Comparison of ENCODE assay signal across 20 mouse cellular contexts in the genomic region with DNA sequence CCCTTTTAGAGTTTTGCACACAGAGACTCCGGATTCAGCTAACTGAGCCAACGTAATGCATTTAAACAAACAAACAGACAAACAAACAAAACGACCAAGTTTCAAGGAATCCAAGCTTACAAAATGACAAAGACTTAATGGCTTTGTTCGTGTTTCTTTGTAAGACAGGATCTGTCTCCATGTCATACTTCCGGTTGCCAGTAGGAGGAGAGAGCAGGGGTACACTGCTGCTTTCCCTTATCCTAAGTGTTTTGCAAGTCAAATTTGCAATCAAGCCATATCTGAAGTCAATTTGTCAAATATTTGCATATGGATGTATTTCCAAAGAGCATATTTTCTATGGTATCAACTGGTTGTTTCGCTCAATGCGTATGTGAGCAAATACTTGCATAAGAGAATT. TPM values are rescaled to one million over a fixed set of nuclear protein-coding genes. Genes with fewer than 3 reads are reported as not detected.
DNase-seq lines count a peak whose midpoint lies in the region; ATAC-seq and TF ChIP-seq lines count a peak whose summit lies in the region.
"Had no signal": no experiment of that assay in that cellular context is flagged by ENCODE, and none has a peak within 500 bp of the region (broad histone marks: within the 10 kb centered on the region; RNA-seq: fewer than 3 reads in every experiment).

No protein-coding gene starts in this region.

- no peaks in the 10 kb centered on the region for H3K9me3 ChIP-seq in intestine, postnatal 0 days (ENCODE audit: control insufficient read depth)
- H3K9me3 ChIP-seq in intestine, embryonic 15.5 days, result no peaks in the 10 kb centered on the region
- H3K9me3 ChIP-seq: heart, embryonic 12.5 days; neural tube, embryonic 13.5 days had no signal

- H3K4me1 ChIP-seq in intestine, postnatal 0 days (replicated peaks; ENCODE audit: control insufficient read depth, insufficient read depth, low read length), result no peaks in the 10 kb centered on the region
- no peaks in the 10 kb centered on the region for H3K4me1 ChIP-seq in intestine, embryonic 15.5 days (replicated peaks)
- H3K4me1 ChIP-seq: neural tube, embryonic 13.5 days had no signal

- peak; percentile 63 for TF ChIP-seq CTCF in intestine, postnatal 0 days (IDR thresholded peaks at IDR 0.05; ENCODE audit: low read depth)
- TF ChIP-seq CTCF in Patski (IDR thresholded peaks at IDR 0.05), result peak; percentile 43

- no peaks in the 10 kb centered on the region for H3K36me3 ChIP-seq in intestine, postnatal 0 days (ENCODE audit: control insufficient read depth, insufficient read depth)
- no peaks in the 10 kb centered on the region for H3K36me3 ChIP-seq in intestine, embryonic 15.5 days
- H3K36me3 ChIP-seq: G1E; neural tube, embryonic 13.5 days had no signal

- CTCF ChIA-PET in Patski (lab: Charles Lee), result interaction anchor here (1.2 kb wide), 1 partner anchor 13 kb away, joined by 3 read pairs; no protein-coding TSS in a partner anchor

- ATAC-seq in intestine, postnatal 0 days, result no peak
- no peak for ATAC-seq in intestine, embryonic 15.5 days
- no peak for ATAC-seq in Patski
- ATAC-seq: intestine, embryonic 16.5 days had no signal

- H3K27me3 ChIP-seq in intestine, postnatal 0 days (replicated peaks; ENCODE audit: control insufficient read depth, insufficient read depth, low read length), result no peaks in the 10 kb centered on the region
- H3K27me3 ChIP-seq in intestine, embryonic 15.5 days (replicated peaks), result no peaks in the 10 kb centered on the region
- H3K27me3 ChIP-seq in Patski, result no peaks in the 10 kb centered on the region
- H3K27me3 ChIP-seq: heart, embryonic 12.5 days; neural tube, embryonic 13.5 days had no signal

- in situ Hi-C loops in Patski (cut with MboI; ENCODE audit: low pct_unique_long_range_greater_than_20kb), result no loop called here

- 73% methylated on average over 7 of the region's 7 CpGs for WGBS in intestine, postnatal 0 days
- WGBS in intestine, embryonic 15.5 days, result 80% methylated on average over 7 of the region's 7 CpGs

- DNase-seq in embryo, embryonic 10 days (ENCODE audit: low spot score), result peak; percentile 23
- no peak for DNase-seq in embryo, embryonic 9.5 days (ENCODE audit: extremely low spot score)
- DNase-seq in 3T3-L1 (ENCODE audit: low read depth, low spot score), result peak; percentile 54
- DNase-seq in Patski (ENCODE audit: low read depth, low spot score), result no peak
- DNase-seq in testis, postnatal 14 days (ENCODE audit: low spot score), result no peak
- DNase-seq in cerebellum, adult 9-10 months, result no peak
- DNase-seq: cerebellum, adult 11 months; gastrocnemius, postnatal 36 days; kidney, postnatal 14 days; liver; lung, adult 2 months; thymus, postnatal 4 days had no signal

- no peak overlapping the region for H3K4me3 ChIP-seq in intestine, postnatal 0 days (ENCODE audit: low read depth, low read length)
- H3K4me3 ChIP-seq in intestine, embryonic 15.5 days (replicated peaks), result no peak overlapping the region
- H3K4me3 ChIP-seq: heart, embryonic 12.5 days; neural tube, embryonic 13.5 days had no signal

- no peak overlapping the region for H3K4me2 ChIP-seq in intestine, postnatal 0 days (replicated peaks; ENCODE audit: low read depth)
- H3K4me2 ChIP-seq in intestine, embryonic 15.5 days (replicated peaks), result no peak overlapping the region
- H3K4me2 ChIP-seq: heart, embryonic 12.5 days; neural tube, embryonic 13.5 days had no signal

- no peak overlapping the region for H3K27ac ChIP-seq in intestine, postnatal 0 days (ENCODE audit: low read depth, low read length)
- H3K27ac ChIP-seq in intestine, embryonic 15.5 days, result no peak overlapping the region
- H3K27ac ChIP-seq: neural tube, embryonic 13.5 days had no signal

- H3K9ac ChIP-seq in intestine, postnatal 0 days (ENCODE audit: low read depth, low read length), result no peak overlapping the region
- no peak overlapping the region for H3K9ac ChIP-seq in intestine, embryonic 15.5 days
- H3K9ac ChIP-seq: heart, embryonic 12.5 days; neural tube, embryonic 13.5 days had no signal

- POLR2A ChIA-PET in Patski (lab: Charles Lee), result no interaction called here

RNA-seq across cellular contexts. Expression of a gene that starts 20.9 kb away (rescaled TPM):
- polyA plus RNA-seq in intestine, postnatal 0 days (2015; fragmentation: Nextera tagmentation; extraction: Ambion mirVana), result 0.08 TPM in 2 replicates
- not detected in 2 replicates for polyA plus RNA-seq in intestine, embryonic 15.5 days (2015; fragmentation: Nextera tagmentation; extraction: Ambion mirVana)
- not detected for polyA plus RNA-seq in Patski (2021)
- polyA plus RNA-seq: G1E; intestine, embryonic 16.5 days; neural tube, embryonic 13.5 days; spleen, adult 2 months; stomach, embryonic 16.5 days had no signal

RNA-seq across cellular contexts. Expression of a gene that starts 58.9 kb away (rescaled TPM):
- 15.2 and 17.0 TPM in 2 replicates for polyA plus RNA-seq in intestine, postnatal 0 days (2015; fragmentation: Nextera tagmentation; extraction: Ambion mirVana)
- 17.3 and 18.8 TPM in 2 replicates for polyA plus RNA-seq in intestine, embryonic 15.5 days (2015; fragmentation: Nextera tagmentation; extraction: Ambion mirVana)
- 23.8 TPM for polyA plus RNA-seq in Patski (2021)

RNA-seq across cellular contexts. Expression of a gene that starts 58.9 kb away (rescaled TPM):
- 1.2 and 1.5 TPM in 2 replicates for polyA plus RNA-seq in intestine, postnatal 0 days (2015; fragmentation: Nextera tagmentation; extraction: Ambion mirVana)
- polyA plus RNA-seq in intestine, embryonic 15.5 days (2015; fragmentation: Nextera tagmentation; extraction: Ambion mirVana), result 0.78 and 1.1 TPM in 2 replicates
- 3.0 TPM for polyA plus RNA-seq in Patski (2021)

Comparison
In these comparisons a context has a peak if more than half of its experiments do, and no peak if none do; other contexts are left out.
1. DNase-seq: peak in embryo, embryonic 10 days (single experiment) and 3T3-L1 (single experiment); none in embryo, embryonic 9.5 days (single experiment), Patski (single experiment), testis, postnatal 14 days (single experiment) and cerebellum, adult 9-10 months (single experiment).